Mouse (Mus musculus) bone marrow, adult 2 months (tissue): ENCODE data around the gene Tbxas1. TPM values are rescaled to one million over a fixed set of nuclear protein-coding genes. Genes with fewer than 3 reads are reported as not detected.

Source experiments
- H3K27ac ChIP-seq: fragments of 200-500 bp; 2 replicates; pipeline ENCODE4 v1.5.1; 2012; ENCODE audit warnings: low read depth, mild to moderate bottlenecking, control low read depth, inconsistent platforms, low read length; ENCODE audit not compliant: control insufficient read depth, poor library complexity, insufficient read depth
- H3K4me1 ChIP-seq: fragments of 200-500 bp; 2 replicates; pipeline ENCODE4 v1.6.1; 2011; ENCODE audit warnings: low read length; ENCODE audit not compliant: control insufficient read depth, insufficient read depth
- H3K4me3 ChIP-seq: fragments of 200-500 bp; replicated peaks from 2 replicates; pipeline ENCODE3; 2011; ENCODE audit warnings: mild to moderate bottlenecking, low read depth, low read length, control low read depth; ENCODE audit not compliant: control insufficient read depth
- CTCF ChIP-seq: fragments of 200-500 bp; IDR thresholded peaks from 2 replicates; pipeline ENCODE4 v1.5.1; 2011; ENCODE audit warnings: low read length, control low read depth; ENCODE audit not compliant: control insufficient read depth, insufficient read depth
- POLR2A ChIP-seq: fragments of 200-500 bp; IDR thresholded peaks from 2 replicates; pipeline ENCODE4 v1.6.1; 2011; ENCODE audit warnings: low read depth, mild to moderate bottlenecking, control low read depth, low read length, borderline replicate concordance; ENCODE audit not compliant: control insufficient read depth
- WGBS: fragments of 180-500 bp; shearing (Covaris S2); methylation state at CpG from one replicate; pipeline ENCODE4 v1.1.7; 2018; 5-methylcytosine and 5-hydroxymethylcytosine counted together
- polyA plus RNA-seq: library from polyadenylated mRNA; stranded (reverse); fragments of >200 nt; gene quantifications from 2 replicates; pipeline ENCODE4 v1.2.4, GENCODE M21; 2011; ENCODE audit warnings: low replicate concordance; ENCODE audit not compliant: missing spikeins, insufficient read depth, insufficient read length

Gene Tbxas1
- polyA plus RNA-seq, 1 experiment: 59.7 TPM

DNA sequence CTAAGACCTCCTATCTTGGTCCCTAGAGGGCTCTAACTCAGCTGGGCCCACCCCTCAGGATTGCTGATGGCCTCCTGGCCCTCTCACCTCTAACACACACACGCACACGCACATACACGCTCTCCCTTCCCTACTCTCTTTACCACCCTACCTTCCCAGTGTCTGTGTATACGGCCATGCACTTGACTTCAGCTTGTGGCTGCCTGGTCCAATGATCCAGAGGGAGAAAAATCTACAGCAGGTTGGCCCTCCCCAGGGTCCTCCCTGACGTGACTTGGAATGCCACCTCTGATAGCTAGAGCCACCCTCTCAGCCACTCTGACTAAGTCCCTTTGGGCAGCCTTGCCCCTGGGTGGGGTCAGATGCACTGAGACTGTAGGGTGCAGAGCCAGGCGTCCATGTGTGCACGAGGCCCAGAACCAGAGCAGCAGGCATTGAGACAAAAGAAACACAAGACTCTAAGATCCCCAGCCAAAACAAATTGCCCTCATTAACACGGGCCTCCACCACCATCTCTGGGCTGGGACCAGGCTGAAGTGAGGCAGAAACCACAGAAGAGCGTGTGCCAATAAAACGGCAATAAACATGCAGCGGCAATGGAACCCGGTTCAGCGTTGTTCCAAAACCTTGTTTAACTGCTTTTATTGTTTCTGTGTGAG, 179.1 kb downstream of the Tbxas1 start:
- no peak overlapping the region for H3K27ac ChIP-seq
- 69% methylated on average over 13 of the region's 13 CpGs for WGBS
- TF ChIP-seq POLR2A (no peak), CTCF (no peak)
- H3K4me3 ChIP-seq: no peak overlapping the region
- no peaks in the 10 kb centered on the region for H3K4me1 ChIP-seq

DNA sequence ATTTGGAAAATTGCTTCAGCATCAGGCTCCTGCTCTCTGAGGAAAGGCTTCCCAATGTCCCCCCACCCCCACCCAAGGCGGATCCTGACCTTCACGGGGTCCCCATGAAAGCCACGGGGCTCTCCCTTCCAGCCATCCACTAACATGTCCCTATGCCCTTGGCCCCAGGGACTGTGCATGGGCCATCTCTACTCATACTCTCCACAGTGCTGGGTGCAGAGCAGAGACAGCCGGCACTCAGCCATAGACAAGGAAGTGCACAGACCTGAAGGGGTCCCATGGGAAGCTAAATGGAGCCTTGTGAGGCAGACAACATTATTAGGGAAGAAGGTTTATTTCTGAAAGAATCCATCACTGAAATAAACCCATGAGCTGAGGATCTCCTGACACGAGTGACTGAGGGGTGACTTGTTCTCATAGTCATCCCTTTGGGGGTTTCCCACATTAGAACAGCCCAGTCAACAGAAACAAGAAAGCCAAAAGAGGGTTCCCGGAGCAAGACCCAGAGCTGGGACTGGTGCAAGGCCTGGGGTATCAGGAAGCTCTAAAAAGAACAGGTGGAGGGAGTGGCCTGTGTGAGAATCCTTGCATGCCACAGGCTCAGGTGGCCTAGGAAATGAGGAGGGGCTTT, 179.8 kb downstream of the Tbxas1 start:
- Histone ChIP-seq H3K4me1 (no peaks in the 10 kb centered on the region; the same call in 1 of the 2 replicates), H3K4me3 (no peak overlapping the region), H3K27ac (no peak overlapping the region)
- no peak for TF ChIP-seq CTCF
- 70% methylated on average over 6 of the region's 6 CpGs for WGBS

DNA sequence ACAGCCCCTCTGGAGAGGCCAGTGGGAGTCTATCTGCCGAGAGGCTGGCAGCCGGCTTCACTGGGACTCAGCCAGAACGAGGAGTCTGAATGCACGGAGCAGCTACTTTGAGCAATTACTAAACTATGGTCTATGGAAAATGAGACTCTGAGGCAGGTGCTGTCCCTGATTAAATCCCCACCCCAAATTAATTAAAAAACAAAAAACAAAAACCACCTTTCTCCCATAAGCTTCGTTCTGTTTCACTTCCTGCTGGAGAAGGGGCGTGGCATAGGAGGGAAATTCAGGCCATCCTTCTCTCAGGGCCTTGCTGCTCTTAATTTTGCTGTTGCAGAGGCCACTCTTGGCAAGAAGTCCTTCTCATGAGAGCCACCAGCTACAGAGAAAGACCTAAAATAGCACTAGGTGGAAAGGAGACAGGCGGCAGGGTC, 180.6 kb downstream of the Tbxas1 start:
- TF ChIP-seq CTCF (no peak), POLR2A (no peak)
- Histone ChIP-seq H3K27ac (no peak overlapping the region), H3K4me1 (no peaks in the 10 kb centered on the region; the same call in 1 of the 2 replicates), H3K4me3 (no peak overlapping the region)
- WGBS: 37% methylated on average over 7 of the region's 7 CpGs

DNA sequence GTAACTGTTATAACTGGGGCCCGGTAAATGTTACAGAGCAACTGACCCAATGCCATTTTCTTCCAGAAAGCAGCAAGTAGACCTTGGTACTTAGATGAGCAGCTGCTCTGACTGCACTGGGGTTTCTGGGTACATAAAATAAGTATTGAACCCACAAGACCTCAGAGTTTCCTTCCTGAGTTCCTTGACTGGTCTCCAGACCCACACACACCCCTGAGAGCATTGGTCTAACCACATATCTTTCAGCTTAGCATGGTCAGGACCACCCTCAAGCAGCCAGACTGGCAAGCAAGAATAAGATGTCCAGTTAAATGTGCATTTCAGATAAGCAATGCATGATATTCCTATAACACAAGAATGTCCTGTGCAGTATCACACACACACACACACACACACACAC, 182.0 kb downstream of the Tbxas1 start:
- Histone ChIP-seq H3K27ac (no peak overlapping the region), H3K4me1 (no peaks in the 10 kb centered on the region; the same call in 1 of the 2 replicates), H3K4me3 (no peak overlapping the region)
- TF ChIP-seq POLR2A: no peak
- TF ChIP-seq CTCF: no peak
- WGBS: 12% methylated on average over 1 of the region's 1 CpGs

DNA sequence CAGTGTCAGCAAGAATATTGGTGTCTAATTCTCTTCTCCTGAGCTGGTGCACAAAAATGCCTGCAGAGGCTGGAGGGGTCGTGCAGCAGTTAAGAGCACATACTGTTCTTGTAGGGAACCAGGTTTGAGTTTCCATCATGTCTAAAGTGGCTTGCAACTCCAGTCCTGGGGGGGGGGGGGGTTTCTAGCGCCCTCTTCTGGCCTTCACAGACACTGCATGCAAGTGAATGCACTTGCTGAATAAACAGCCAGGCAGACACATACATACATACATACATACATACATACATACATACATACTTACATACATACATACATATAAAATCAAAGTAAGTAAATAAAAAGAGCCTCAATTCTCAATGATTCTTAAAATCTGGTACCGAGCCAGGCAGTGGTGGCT, 183.2 kb downstream of the Tbxas1 start:
- 61% methylated on average over 3 of the region's 3 CpGs for WGBS
- no peak overlapping the region for H3K4me3 ChIP-seq
- no peaks in the 10 kb centered on the region; the same call in 1 of the 2 replicates for H3K4me1 ChIP-seq
- H3K27ac ChIP-seq: no peak overlapping the region
- TF ChIP-seq CTCF (0 out of 2 replicates have a peak, but pooled peaks have one; percentile 15), POLR2A (no peak)

DNA sequence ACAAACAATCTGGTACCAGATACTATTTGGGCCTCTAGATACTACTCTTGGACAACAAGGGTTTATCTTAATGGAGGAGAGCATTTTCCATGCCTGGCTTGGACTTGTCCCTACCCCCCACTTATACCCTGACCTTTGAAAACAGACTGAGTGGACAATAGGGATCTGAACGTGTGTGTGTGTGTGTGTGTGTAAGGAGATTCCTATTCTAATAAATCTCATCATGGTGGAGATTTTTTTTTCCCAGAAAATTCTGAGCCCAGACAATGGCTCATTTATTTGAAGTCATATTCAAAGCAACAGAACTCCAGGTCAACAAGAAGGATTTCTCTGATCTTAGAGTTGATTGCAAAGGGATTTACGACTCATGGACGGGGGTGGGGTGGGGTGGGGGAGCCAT, 183.7 kb downstream of the Tbxas1 start:
- Histone ChIP-seq H3K4me1 (no peaks in the 10 kb centered on the region; the same call in 1 of the 2 replicates), H3K27ac (no peak overlapping the region), H3K4me3 (no peak overlapping the region)
- WGBS: 53% methylated on average over 3 of the region's 3 CpGs
- TF ChIP-seq POLR2A (no peak), CTCF (no peak)

DNA sequence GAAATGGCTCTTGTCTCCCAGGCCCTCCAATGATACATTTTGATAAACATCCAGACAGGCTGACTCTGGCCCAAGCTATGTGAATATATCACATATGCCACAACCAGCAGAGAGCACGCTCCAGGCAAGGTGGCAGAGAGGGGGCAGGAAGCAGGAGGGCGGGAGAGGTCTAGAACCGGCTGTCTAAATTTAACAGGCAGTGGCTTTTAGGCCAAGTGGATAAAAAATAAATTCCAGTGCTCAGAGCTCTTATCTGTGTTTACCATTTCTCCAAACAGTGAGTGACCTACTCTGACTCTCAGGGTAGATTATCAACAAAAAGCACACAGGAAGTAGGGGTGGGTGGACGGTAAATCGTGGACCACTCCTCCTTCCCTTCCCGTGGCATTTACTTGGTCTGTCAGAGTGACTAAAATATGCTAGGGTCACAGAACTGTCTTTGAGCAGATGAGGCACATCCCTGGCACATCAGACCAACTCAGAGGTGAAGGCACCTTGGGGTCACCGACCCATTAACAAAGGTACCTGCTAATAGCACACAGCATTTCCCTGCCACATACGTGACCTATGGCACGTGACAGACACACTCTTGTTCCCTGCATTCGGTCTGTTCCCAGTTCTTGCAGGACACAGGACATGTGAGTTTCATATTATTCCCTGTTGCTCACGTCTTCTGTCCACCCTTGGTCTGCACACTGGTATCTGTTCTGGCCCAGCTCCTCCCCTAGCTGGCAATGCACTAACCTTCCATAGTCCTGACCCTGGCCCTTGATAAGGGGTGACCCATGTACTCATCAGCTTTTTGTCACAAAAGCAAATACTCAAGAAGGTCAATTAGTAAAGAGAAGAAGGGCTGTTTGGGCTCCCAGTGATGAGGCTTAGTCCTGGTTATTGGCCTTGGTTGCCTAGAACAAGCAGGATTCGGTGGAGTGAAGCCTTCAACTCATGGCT, 184.6 kb downstream of the Tbxas1 start:
- H3K27ac ChIP-seq: no peak overlapping the region
- WGBS: 41% methylated on average over 12 of the region's 12 CpGs
- no peaks in the 10 kb centered on the region; the same call in 1 of the 2 replicates for H3K4me1 ChIP-seq

DNA sequence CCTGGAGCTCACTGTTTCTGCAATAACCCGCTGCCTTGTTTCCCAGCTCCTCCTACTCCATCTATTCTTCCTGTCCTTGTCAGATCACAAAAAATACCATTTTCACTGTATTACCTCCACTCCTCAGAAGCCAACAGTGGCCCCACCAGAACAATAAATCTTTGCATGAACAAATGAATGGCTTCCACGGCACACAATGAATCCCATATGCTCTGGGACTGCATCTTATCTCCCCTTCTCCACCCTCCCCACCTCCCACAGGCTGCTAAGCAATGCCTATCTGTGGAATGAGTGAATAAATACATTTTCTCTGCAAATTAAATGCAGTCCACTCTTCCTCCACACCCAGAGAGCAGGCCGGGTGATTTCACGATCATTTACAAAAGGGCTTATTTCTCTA, 186.0 kb downstream of the Tbxas1 start:
- no peak for TF ChIP-seq CTCF
- no peak for TF ChIP-seq POLR2A
- WGBS: 73% methylated on average over 4 of the region's 4 CpGs
- Histone ChIP-seq H3K27ac (no peak overlapping the region), H3K4me3 (no peak overlapping the region), H3K4me1 (no peaks in the 10 kb centered on the region; the same call in 1 of the 2 replicates)

More for the DNA sequence above, 184.6 kb downstream of the Tbxas1 start:
- H3K4me3 ChIP-seq: no peak overlapping the region
- TF ChIP-seq CTCF (no peak), POLR2A (no peak)
